Mouse (Mus musculus) frontal cortex, postnatal 36 days (tissue): ENCODE results near the gene Tmem132b.

Experiments
- DNase-seq, 2 experiments: peaks; one replicate each; pipeline ENCODE4 v3.0.0; 2022; ENCODE audit warnings: low spot score in 2 of 2

The Tmem132b gene

DNA sequence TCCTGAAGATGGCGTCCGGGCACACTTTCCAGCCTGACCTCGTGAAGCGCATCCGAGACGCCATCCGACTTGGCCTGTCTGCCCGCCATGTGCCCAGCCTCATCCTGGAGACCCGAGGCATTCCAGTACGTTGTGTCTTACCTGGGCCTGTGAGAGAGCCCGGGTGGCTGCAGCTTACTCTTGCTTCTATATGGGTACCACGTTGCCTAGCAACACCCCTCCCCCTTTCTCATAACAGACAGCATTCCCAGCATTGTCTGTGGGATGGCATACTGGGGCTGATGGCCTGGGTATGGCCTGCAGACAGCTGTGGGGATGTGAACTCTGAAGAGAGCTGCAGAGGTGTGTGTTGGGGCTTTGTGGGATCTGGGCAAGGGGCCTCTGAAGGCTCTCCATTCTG is 16.6 kb upstream of the Tmem132b start:
- no peak for DNase-seq

GRCm38 (mm10) chr5:125518640-125519039 is 12.9 kb upstream of the Tmem132b start:
- DNase-seq, result peak in 1 of 2 experiments; percentile 64

DNA sequence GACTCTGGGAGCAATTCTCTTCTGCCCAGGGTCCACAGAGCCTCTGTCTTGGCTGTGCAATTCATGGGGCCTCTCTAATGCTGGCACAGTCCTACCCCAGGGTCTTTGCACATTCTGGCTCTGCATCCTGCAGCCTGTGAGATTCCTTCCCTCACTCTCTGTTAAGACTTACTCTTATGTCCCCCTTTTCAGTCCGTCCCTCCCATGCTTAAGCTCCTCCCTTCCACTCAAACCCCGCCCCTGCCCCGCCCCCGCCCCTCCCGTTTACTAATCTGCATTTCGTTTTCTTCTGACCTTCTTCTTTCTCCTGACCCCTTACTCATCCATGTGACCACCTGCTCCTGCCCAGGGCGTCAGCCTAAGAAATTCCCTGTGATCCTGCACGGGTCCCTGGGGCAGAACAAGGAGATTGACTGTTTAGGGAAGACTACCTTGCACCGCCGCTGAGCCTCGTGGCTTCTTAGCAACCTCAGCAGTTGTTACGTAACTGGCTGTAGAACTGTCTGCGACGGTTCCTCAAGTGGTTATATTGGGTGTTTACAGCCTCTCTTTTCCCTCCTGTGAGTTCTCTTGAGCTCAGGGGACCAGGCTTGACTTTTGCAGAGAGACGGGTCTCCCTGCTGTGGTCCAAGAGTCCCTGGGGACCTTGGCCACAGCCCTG is 10.5 kb upstream of the Tmem132b start:
- DNase-seq, result peak in 1 of 2 experiments; percentile 59

DNA sequence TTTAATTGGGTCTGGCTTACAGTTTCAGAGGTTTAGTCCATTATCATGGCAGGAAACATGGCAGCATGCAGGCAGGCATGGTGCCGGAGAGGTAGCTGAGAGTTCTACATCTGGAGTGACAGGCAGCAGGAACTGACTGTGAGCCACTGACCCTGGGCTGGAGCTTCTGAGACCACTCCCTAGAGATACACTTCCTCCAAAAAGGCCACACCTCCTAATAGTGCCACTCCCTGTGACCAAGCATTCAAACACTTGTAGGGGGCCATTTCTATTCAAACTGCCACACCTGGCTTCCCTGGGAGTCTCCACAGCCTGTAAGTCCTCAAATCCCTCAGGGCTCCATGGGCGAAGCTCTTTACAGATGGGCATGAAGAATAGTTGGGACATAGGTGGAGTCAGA is 8.2 kb upstream of the Tmem132b start:
- no peak for DNase-seq

- DNase-seq, result no peak
These were observed 6.1 kb upstream of the Tmem132b start for GRCm38 (mm10) chr5:125525516-125525915.

- no peak for DNase-seq
These were observed 5.1 kb upstream of the Tmem132b start for GRCm38 (mm10) chr5:125526464-125526863.

- DNase-seq, result peak; percentile 88 to 89
These were observed 2.5 kb upstream of the Tmem132b start for GRCm38 (mm10) chr5:125529109-125529508.

- peak; percentile 58 to 74 for DNase-seq
These were observed 594 bp downstream of the Tmem132b start for GRCm38 (mm10) chr5:125532191-125532544.

DNA sequence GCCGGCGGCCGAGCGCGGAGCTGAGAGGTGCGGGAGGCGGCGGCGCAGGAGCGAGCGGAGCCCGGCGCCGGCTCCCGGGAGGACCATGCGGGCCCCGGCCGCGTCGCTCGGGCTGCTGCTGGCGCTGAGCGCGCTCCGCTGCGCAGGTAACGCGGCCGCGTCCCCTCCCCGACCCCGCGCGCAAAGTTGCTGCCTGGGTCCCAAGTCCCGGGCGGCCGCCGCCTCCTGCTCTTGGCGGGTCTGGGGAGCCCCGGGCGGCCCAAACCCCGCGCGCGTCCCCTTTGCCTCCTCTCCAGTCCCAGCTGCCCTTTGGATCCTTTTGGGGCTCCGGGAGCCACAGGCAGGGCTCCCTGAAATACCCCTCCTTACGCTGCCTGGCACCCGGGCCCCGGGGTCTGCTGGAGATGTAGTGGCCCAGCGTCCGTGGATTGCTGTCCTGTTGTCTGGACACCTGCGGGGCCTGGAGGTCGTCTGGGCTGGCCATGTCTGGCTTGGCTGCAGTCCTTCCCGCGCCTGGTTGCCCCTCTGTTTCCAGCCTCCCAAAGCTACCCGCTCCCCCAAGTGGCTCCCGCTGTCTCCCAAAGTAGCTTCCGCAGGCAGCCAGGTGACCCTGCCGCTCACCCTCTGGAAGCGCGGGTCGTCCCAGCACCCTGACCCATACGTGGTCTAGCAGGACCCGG is 1.1 kb downstream of the Tmem132b start:
- peak in 1 of 2 experiments; percentile 42 for DNase-seq

DNA sequence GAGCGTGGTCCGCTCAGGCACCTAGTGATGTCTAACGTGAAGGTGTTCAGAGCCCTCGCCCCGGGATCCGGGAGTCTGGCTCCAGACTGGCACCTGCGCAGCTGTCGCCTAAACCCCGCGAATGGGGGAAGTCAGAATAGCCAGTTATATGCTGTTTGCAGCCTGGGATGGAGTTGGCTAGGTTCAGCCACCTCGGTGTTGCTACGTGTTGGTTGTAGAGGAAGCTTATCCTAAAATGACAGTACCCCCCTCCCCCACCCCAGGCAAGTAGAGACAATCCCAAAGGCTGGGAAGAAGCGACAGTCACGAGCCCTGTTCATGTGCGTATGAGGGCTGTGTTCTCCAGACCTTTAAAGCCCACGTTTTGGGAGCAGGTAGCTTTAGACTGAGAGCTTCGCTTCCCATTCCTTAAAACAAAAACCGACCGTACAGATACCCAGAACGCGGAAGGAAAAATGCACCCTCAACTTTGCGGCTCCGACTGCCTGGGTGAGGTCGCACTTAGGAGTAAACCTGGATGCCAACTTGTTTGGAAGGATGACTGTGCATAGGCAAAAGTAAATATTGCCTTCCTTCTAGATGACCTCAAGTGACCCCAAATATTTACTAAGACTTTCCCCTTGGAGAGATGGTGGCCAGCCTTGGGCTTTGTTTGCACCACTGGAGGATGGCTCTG is 1.8 kb downstream of the Tmem132b start:
- peak; percentile 57 for DNase-seq

DNA sequence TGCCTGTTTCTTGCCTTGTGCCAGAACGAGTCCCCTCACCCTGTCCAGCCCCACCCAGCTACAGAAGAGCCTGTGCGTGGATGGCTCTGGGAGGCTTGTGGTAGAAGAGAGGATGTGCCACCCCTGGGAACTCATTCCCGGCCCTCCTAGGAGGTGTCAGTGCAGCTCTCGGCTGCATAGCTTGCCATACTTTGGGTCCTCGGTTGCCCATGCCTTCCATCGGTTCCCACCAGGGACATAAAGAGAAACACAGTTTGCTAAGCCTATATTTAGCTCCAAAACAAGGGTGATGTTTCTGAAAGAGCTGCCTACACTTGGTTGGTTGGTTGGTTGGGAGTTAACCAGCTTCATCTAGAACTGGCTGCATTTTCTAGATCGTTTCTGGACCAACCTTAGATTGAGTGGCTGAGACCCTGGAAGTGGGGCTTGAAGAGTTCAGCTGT is 2.6 kb downstream of the Tmem132b start:
- DNase-seq, result peak; percentile 48 to 52

- peak; percentile 73 to 86 for DNase-seq
These were observed 3.2 kb downstream of the Tmem132b start for GRCm38 (mm10) chr5:125534611-125535324.

GRCm38 (mm10) chr5:125545090-125545489 is 13.5 kb downstream of the Tmem132b start:
- no peak for DNase-seq

DNA sequence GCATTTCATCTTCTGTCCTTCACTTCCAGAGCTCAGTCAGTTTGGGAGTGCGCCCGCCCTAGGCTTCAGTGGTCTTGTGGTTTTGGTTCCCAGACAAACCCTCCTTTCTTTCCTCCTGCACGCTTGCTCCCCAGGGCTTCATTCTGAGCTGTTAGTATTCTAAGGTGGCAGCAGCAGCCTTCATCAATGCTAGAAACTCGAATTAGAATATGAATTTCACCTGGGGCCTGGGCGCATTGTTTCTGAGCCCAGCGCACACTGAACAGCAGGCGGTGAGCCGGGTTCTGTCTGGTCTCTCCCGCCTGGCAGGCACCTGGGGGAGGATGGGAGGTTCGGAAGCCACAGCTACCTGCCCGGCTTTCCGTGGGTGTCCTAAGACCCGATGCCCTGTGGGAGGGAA is 14.7 kb downstream of the Tmem132b start:
- no peak for DNase-seq

GRCm38 (mm10) chr5:125549750-125550489 is 18.3 kb downstream of the Tmem132b start:
- DNase-seq, result no peak

GRCm38 (mm10) chr5:125555732-125556131 is 24.2 kb downstream of the Tmem132b start:
- DNase-seq, result no peak

DNA sequence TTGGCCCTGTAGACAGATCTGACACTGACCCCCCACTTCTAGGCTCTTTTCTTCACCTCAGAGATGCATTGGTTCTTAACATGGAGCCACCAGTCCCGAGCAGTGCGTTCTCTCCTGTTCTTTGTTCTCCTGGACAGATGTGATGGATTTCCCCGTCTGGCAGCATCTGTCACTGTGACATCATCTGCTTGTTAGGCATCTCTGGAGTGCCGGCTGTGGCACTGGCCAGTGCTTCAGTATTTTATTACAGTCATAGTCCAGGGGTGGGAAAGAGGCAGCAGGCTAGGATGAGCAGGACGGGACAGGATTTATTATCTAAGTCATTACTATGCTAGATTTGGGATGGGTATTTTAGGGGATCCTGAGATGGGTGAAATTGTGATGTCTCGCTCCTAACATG is 31.9 kb downstream of the Tmem132b start:
- no peak for DNase-seq

GRCm38 (mm10) chr5:125565725-125566124 is 34.2 kb downstream of the Tmem132b start:
- no peak for DNase-seq

GRCm38 (mm10) chr5:125568457-125568856 is 36.9 kb downstream of the Tmem132b start:
- DNase-seq, result no peak

- DNase-seq, result no peak
These were observed 40.4 kb downstream of the Tmem132b start for GRCm38 (mm10) chr5:125572011-125572410.

DNA sequence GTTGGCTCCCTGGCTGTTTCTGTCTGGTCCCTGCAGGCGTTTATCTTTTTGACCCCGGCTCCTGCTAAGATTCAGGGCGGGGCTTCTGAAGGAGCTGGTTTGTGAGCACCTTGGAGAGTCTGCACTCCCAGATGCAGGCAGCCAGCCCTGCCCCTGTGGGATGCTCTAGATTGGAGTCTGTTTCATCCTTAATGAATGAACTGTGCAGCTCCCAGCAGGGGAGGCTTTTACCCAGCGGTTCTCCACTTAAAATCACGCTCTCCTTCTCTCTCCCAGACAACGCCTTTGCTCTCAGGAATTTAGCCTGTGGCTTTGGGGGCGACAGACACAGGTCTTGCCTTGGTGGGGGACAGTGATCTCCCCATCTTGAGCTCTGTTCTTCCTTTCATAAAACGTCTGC is 43.3 kb downstream of the Tmem132b start:
- DNase-seq, result no peak

DNA sequence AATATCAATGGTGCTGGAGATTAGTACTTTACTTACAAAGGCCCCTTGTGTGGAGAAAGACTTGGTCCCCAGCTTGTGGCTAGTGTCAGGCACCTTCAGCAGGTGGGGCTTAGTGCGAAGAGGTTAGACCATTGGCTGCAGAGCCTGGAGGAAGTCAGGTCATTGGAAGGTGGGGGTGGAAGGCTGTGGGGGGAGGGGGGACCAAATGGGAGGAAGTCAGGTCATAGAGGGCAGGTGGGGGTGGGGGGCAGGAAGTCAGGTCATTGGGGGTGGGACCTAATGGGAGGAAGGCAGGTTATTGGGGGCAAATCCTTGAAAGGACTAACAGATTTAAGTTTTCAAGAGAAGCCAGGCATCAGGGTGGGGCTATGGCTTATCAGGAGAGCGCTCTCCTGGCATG is 44.3 kb downstream of the Tmem132b start:
- no peak for DNase-seq
